Mouse (Mus musculus) neural tube, embryonic 15.5 days (tissue): ENCODE measurements around the gene Maats1. TPM values are rescaled to one million over a fixed set of nuclear protein-coding genes. Genes with fewer than 3 reads are reported as not detected.

ENCODE experiments used
- ATAC-seq: fragments of 200-750 bp; cut with Nextera tagmentation; 2 replicates; pipeline ENCODE4 v1.8.0; 2017; ENCODE audit warnings: mild to moderate bottlenecking, moderate TSS enrichment, moderate library complexity; ENCODE audit not compliant: low FRiP score
- H3K27ac ChIP-seq: fragments of 300-500 bp; sonication (generic); replicated peaks from 2 replicates; pipeline ENCODE4 v1.5.1; 2015; ENCODE audit warnings: mild to moderate bottlenecking, inconsistent platforms
- H3K27me3 ChIP-seq: fragments of 300-500 bp; sonication (generic); replicated peaks from 2 replicates; pipeline ENCODE4 v1.6.1; 2015; ENCODE audit warnings: inconsistent platforms
- H3K36me3 ChIP-seq: fragments of 300-500 bp; sonication (generic); 2 replicates; pipeline ENCODE4 v1.6.1; 2015; ENCODE audit warnings: inconsistent platforms
- H3K4me1 ChIP-seq: fragments of 300-500 bp; sonication (generic); 2 replicates; pipeline ENCODE4 v1.6.1; 2015; ENCODE audit warnings: inconsistent platforms
- H3K4me2 ChIP-seq: fragments of 300-500 bp; sonication (generic); 2 replicates; pipeline ENCODE4 v1.6.1; 2015; ENCODE audit warnings: inconsistent platforms, mild to moderate bottlenecking, moderate library complexity
- H3K4me3 ChIP-seq: fragments of 300-500 bp; sonication (generic); replicated peaks from 2 replicates; pipeline ENCODE4 v1.5.1; 2015; ENCODE audit warnings: mild to moderate bottlenecking, inconsistent platforms
- H3K9ac ChIP-seq: fragments of 300-500 bp; sonication (generic); replicated peaks from 2 replicates; pipeline ENCODE4 v1.6.1; 2015; ENCODE audit warnings: mild to moderate bottlenecking, inconsistent platforms
- H3K9me3 ChIP-seq: fragments of 300-500 bp; sonication (generic); replicated peaks from 2 replicates; pipeline ENCODE4 v1.6.1; 2016; ENCODE audit warnings: inconsistent platforms
- WGBS: fragments of 180-500 bp; shearing (Covaris S2); methylation state at CpG from one replicate; pipeline ENCODE4 v1.1.7; 2015; ENCODE audit warnings: mixed read lengths; 5-methylcytosine and 5-hydroxymethylcytosine counted together
- polyA plus RNA-seq: library from polyadenylated mRNA; unstranded; fragments of >200 nt; fragmentation: Nextera tagmentation; extraction: Ambion mirVana; gene quantifications from 2 replicates; pipeline ENCODE4 v1.2.1, GENCODE M21; 2015

Gene Maats1
- polyA plus RNA-seq, 1 experiment from 2014 or later: 0.88 TPM

DNA sequence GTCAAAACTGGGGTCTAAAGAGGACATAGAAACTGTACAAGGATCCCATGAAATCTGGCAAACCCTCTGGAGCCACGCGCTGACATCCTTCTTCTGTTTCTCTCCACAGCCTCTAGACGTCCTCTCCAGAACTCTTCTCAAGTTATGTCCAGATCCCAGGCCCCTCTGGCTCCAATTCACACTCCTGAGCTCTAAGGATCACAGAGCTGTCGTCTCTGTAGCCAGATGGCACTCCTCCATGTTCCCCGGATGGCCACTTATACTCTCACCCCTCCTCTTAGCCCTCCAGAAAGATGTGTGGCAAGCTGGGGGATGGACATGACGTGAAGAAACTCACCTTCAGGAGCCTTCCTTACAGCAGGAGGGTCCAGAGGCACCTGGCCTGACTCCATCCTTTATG, 35.6 kb upstream of the Maats1 start:
- no peaks in the 10 kb centered on the region for H3K9me3 ChIP-seq
- no peaks in the 10 kb centered on the region for H3K27me3 ChIP-seq
- H3K27ac ChIP-seq: no peak overlapping the region
- no peak overlapping the region for H3K4me3 ChIP-seq
- H3K4me1 ChIP-seq: peaks cover 12% of the 10 kb centered on the region
- no peak for ATAC-seq
- no peaks in the 10 kb centered on the region for H3K36me3 ChIP-seq
- no peak overlapping the region for H3K4me2 ChIP-seq
- no peak overlapping the region for H3K9ac ChIP-seq
- WGBS: 82% methylated on average over 6 of the region's 6 CpGs

DNA sequence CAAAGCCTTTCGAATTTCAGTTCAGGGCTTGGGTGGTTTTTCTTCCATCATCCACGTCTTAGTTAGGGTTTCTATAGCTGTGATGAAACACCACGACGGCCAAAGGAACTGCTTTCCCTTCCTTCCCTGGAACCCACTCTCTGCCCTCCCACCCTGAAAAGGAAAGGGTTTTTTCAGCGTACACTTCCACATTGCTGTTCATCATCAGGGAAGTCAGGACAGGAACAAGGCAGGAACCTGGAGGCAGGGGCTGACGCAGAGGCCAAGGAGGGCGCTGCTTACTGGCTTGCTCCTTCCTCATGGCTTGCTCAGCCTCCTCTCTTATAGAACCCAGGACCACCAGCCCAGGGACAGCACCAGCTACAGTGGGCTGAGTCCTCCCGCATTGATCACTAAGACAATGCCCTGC, 34.9 kb upstream of the Maats1 start:
- WGBS: 60% methylated on average over 8 of the region's 8 CpGs
- H3K27ac ChIP-seq: peak overlapping the region; percentile 80
- H3K27me3 ChIP-seq: no peaks in the 10 kb centered on the region
- H3K36me3 ChIP-seq: no peaks in the 10 kb centered on the region
- H3K9me3 ChIP-seq: no peaks in the 10 kb centered on the region
- peak; percentile 46 for ATAC-seq
- peak overlapping the region; percentile 54 for H3K4me2 ChIP-seq
- H3K4me3 ChIP-seq: peak overlapping the region; percentile 22
- H3K4me1 ChIP-seq: peaks cover 12% of the 10 kb centered on the region
- peak overlapping the region; percentile 36; the same call in 1 of the 2 replicates for H3K9ac ChIP-seq

DNA sequence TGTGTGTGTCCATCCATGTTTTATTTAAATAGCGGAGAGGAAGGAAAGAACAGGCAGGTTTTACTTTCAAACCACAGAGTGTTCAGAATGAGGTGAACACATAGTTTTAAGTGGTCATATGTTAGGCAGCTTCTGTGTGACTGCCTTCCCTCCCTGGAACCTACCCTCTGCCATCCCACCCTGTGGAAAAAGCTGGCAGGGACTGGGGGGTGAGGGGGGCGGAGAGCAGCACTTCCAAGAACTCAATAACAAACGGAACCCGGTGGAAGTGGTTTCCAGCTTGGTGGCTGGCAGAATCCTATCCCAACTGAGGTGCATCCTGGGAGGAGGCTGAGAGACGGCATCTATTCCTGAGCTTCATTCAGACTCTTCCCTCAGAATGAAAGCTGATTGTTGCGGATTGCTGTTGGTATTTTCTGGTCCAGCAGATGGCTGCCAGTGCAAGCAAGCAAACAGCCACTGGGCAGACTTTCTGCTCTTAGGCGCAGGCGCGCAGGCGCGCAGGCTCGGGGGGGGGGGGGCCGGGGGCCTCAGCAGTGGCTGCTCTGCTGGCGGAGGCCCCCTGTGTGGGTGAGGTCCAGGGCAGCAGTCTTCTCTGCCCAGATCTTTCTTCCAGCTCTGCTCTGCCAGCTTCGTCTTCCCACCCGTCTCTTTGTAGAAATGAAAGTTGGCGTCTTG, 34.4 kb upstream of the Maats1 start:
- peak overlapping the region; percentile 36; the same call in 1 of the 2 replicates for H3K9ac ChIP-seq
- H3K4me3 ChIP-seq: peak overlapping the region; percentile 22
- WGBS: 19% methylated on average over 17 of the region's 17 CpGs
- H3K4me2 ChIP-seq: peak overlapping the region; percentile 54
- H3K27ac ChIP-seq: peak overlapping the region; percentile 80
- H3K9me3 ChIP-seq: no peaks in the 10 kb centered on the region
- H3K36me3 ChIP-seq: no peaks in the 10 kb centered on the region
- peak; percentile 90 for ATAC-seq
- peaks cover 12% of the 10 kb centered on the region for H3K4me1 ChIP-seq
- no peaks in the 10 kb centered on the region for H3K27me3 ChIP-seq

DNA sequence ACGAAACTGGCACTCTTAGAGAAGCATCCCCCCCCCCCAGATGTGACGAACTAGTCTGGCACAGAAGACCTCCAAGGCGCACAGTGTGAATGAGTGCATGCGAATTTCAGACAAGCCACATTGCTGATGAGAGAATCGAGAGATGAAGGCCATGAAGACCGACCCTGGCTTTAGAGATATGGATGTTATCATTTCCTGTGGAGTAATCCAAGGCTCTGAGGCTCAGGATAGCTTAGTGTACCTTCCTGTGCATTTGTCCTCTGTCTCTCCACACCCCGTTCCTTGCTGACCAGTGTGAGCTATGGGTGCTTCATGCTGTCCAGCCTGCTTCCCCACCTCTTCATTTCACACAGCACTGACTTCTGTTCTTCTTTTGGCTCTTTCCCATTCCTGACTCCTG, 33.2 kb upstream of the Maats1 start:
- Histone ChIP-seq H3K4me3 (no peak overlapping the region), H3K27ac (no peak overlapping the region), H3K36me3 (no peaks in the 10 kb centered on the region), H3K27me3 (no peaks in the 10 kb centered on the region), H3K4me1 (peaks cover 12% of the 10 kb centered on the region), H3K9ac (no peak overlapping the region), H3K9me3 (no peaks in the 10 kb centered on the region), H3K4me2 (no peak overlapping the region)
- no peak for ATAC-seq
- 87% methylated on average over 7 of the region's 7 CpGs for WGBS

DNA sequence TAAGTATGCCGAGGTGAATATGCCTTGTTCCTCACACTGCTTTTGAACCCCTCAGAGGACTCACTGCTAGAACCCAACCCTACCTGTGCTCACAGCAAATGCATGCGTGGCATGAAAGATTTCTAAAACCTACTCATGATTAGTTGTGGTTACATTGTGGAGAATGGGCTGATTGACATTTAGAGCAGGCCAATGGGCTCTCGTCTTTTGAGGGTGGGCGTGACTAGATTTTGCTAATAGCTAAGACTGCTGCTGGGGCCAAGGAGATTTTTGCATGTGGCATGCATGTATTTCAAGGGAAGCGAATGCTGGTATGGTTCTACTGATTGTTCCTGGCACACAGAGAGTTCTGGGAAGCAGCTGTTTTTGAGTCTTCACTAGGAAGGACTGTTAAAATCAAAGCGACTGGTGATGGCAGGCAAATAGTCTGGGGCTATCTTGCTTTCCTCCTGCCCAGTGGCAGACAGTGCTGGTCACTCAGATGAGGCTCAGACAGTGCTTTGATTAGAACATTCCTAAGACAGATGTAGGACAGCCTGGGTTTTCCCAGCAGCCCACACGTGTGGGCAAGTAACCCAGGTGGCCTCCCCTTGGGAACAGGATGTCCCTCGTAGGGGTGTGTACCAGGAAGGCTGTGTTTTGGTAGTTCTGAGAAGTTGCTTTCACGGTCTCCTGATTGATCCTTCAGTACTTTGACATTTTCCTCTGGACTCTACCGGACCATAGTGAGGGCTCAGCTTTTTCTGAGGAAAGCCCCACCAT, 32.6 kb upstream of the Maats1 start:
- Histone ChIP-seq H3K4me3 (no peak overlapping the region), H3K9me3 (no peaks in the 10 kb centered on the region), H3K27ac (no peak overlapping the region), H3K4me2 (0 out of 2 replicates have a peak overlapping the region, but pooled peaks have one; percentile 3), H3K4me1 (peaks cover 12% of the 10 kb centered on the region), H3K27me3 (no peaks in the 10 kb centered on the region), H3K9ac (no peak overlapping the region), H3K36me3 (no peaks in the 10 kb centered on the region)
- ATAC-seq: no peak
- 88% methylated on average over 10 of the region's 10 CpGs for WGBS

DNA sequence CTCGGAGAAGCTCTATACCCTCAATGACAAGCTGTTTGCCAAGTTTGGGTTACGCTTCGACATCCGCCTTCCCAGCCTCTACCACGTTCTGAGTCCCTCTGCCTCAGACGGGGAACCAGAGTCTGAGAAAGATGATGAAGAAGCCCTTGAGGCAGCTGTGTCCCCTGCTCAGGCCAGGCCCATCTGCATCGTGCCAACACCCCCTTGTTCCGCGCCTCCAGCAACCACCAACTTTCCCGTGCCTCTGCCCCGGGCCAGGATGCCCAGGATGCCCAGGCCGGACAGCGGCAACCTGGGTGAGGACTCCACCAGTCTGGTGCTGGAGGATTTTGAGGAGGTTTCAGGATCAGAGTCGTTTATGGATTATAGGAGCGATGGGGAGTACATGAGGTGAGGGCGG, 32.0 kb upstream of the Maats1 start:
- 85% methylated on average over 16 of the region's 16 CpGs for WGBS
- no peak for ATAC-seq
- Histone ChIP-seq H3K9ac (no peak overlapping the region), H3K9me3 (no peaks in the 10 kb centered on the region), H3K27ac (no peak overlapping the region), H3K4me3 (no peak overlapping the region), H3K4me1 (peaks cover 12% of the 10 kb centered on the region), H3K4me2 (0 out of 2 replicates have a peak overlapping the region, but pooled peaks have one; percentile 3), H3K36me3 (no peaks in the 10 kb centered on the region), H3K27me3 (no peaks in the 10 kb centered on the region)

DNA sequence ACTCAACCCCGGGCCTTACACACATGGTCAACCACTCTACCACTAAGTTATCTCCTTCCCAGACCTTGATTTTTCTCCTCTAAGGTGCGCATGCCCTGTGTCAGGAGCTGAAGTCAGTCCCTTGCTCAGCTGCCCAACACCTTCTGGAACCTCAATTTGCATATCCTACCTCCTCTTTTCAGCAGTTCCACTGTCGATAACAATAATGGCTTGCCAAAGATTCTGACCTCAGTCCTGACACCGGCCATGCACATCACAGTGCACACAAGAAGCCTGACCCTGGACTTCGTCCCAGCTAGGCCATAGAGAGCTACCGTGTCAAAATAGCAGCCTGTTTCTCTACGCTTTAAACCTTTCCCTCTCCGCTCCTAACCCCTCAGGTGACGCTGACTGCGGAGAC, 31.5 kb upstream of the Maats1 start:
- WGBS: 83% methylated on average over 10 of the region's 10 CpGs

DNA sequence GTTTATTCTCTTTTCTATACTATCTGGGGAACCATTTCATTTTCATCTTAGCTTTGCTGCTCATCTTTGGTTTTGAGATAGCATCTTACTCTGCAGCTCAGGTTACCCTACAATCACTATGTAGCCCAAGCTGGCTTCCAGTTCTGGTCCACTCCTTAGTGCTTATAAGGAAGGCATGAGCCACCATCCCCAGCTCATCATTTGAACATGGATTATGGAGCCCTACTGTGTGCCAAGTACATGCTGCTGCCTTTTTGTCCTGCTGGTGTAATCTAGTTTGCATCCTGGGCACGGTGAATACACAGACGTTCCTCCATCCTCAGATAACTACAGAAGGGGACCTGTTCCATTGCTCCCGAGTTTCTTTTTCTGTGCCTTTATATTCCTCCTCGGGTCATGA, 30.9 kb upstream of the Maats1 start:
- WGBS: 86% methylated on average over 4 of the region's 4 CpGs
- H3K36me3 ChIP-seq: no peaks in the 10 kb centered on the region
- ATAC-seq: no peak
- no peak overlapping the region for H3K27ac ChIP-seq
- no peak overlapping the region for H3K9ac ChIP-seq
- H3K27me3 ChIP-seq: no peaks in the 10 kb centered on the region
- H3K4me2 ChIP-seq: no peak overlapping the region
- no peak overlapping the region for H3K4me3 ChIP-seq
- no peaks in the 10 kb centered on the region for H3K9me3 ChIP-seq
- peaks cover 12% of the 10 kb centered on the region for H3K4me1 ChIP-seq

More for the DNA sequence above, 31.5 kb upstream of the Maats1 start:
- Histone ChIP-seq H3K4me1 (peaks cover 12% of the 10 kb centered on the region), H3K4me3 (no peak overlapping the region), H3K27ac (no peak overlapping the region), H3K9me3 (no peaks in the 10 kb centered on the region), H3K9ac (no peak overlapping the region), H3K4me2 (no peak overlapping the region), H3K36me3 (no peaks in the 10 kb centered on the region), H3K27me3 (no peaks in the 10 kb centered on the region)
- ATAC-seq: no peak

DNA sequence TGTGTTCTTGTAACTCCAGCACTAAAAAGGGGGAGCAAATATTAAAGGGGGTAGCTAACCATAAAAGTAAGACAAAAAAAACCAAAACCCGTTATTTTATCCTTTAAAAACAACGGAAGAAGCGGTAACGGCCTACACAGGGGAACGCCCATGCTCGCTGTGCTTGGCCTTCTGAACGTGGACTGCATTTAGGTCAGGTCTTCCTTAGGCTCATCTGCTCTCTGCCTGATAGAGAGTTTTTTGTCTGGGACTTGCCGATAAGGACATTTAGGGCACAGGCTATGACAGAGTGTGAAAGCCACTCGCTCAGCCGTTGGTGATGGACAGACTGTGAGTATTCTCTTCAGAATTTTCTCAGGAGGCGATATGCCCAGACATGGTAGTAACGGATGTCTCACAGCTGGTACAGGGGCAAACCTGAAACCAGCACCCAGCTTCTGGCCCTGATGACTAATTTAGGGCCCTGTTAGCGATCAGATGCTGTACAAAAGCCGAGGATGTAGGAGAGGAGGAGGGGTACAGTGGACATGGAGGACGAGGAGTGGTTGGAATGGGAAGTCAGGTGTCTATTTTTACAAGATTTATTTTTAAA, 29.9 kb upstream of the Maats1 start:
- Histone ChIP-seq H3K4me3 (no peak overlapping the region), H3K36me3 (no peaks in the 10 kb centered on the region), H3K27ac (no peak overlapping the region), H3K27me3 (no peaks in the 10 kb centered on the region), H3K4me2 (no peak overlapping the region), H3K9me3 (no peaks in the 10 kb centered on the region), H3K4me1 (peaks cover 9% of the 10 kb centered on the region), H3K9ac (no peak overlapping the region)
- ATAC-seq: no peak
- 91% methylated on average over 15 of the region's 15 CpGs for WGBS

DNA sequence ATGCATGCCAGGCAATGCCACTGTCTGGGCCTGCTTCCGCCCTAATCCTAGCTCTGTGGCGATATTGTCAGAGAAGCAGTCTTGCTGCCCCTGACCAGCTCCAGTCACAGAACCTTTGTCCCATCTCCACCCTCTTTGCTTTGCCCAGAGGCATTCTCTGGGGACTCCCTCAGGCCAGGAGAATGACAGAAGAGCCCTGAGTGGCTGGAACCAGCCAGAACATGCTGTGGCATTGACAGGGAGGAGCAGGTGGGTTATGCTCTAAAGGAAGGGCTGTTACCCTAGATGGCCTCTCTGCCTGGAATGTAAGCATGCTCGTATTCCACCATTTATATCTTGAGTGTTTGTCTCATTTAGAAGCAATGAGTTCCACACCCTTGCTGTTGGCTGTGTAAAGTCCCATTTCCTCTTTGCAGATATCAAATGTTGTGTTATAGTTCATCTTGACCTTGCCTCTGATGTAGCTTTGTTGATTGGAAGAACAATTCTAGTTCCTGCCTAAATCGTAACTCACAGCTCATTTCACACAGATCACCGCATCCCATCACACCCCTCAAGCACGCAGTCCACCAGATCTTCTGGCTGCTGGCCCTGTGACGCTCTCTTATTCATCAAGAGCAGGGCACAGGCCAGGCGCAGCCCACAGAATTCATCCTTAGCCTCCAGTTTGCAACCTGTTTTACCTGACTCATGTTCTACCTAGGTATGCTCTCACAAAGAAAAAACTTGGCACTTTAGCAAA, 28.9 kb upstream of the Maats1 start:
- no peak overlapping the region for H3K9ac ChIP-seq
- H3K4me1 ChIP-seq: no peaks in the 10 kb centered on the region

DNA sequence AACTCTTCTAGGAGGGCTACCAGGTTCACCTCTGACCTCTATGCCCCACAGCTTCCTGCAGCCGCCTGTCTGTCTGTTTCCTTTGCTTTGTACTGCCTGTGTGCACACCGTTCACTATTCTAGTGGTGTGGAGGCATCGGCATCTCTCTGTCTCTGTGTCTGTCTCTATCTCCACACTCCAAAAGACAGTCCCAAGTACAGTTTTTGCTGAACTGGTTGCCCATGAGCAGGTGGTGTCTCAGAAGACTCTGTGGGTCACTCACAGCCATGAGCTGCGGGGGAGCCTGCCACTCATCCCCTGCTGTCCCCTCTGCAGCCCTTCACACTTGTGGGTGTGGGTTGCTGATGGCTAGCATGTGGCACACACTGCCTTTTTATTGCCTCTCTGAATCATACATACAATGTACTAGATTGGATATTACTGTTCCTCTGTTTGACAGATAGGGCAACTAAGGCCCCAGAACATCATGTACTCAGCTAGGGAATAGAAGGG, 28.1 kb upstream of the Maats1 start:
- 87% methylated on average over 4 of the region's 4 CpGs for WGBS
- Histone ChIP-seq H3K9ac (no peak overlapping the region), H3K36me3 (no peaks in the 10 kb centered on the region), H3K27ac (no peak overlapping the region), H3K27me3 (no peaks in the 10 kb centered on the region), H3K4me2 (no peak overlapping the region), H3K9me3 (no peaks in the 10 kb centered on the region), H3K4me3 (no peak overlapping the region), H3K4me1 (no peaks in the 10 kb centered on the region)
- no peak for ATAC-seq

More for the DNA sequence above, 28.9 kb upstream of the Maats1 start:
- H3K36me3 ChIP-seq: no peaks in the 10 kb centered on the region
- no peaks in the 10 kb centered on the region for H3K27me3 ChIP-seq
- no peak overlapping the region for H3K4me3 ChIP-seq
- no peak for ATAC-seq
- no peak overlapping the region for H3K4me2 ChIP-seq
- H3K27ac ChIP-seq: no peak overlapping the region
- H3K9me3 ChIP-seq: no peaks in the 10 kb centered on the region
- 75% methylated on average over 8 of the region's 8 CpGs for WGBS
